Mouse (Mus musculus) kidney, postnatal 0 days (tissue): ENCODE results near the gene Usp4. TPM values are rescaled to one million over a fixed set of nuclear protein-coding genes. Genes with fewer than 3 reads are reported as not detected.

Source experiments
- ATAC-seq: fragments of 200-750 bp; cut with Nextera tagmentation; replicated peaks from 2 replicates; pipeline ENCODE4 v1.8.0; 2017; ENCODE audit warnings: low read depth, moderate number of reproducible peaks, moderate TSS enrichment, moderate library complexity; ENCODE audit not compliant: low FRiP score
- DNase-seq: peaks from one replicate; pipeline ENCODE4 v3.0.0-alpha.2; 2016; ENCODE audit warnings: low spot score
- H3K27ac ChIP-seq: fragments of 300-500 bp; sonication (generic); 2 replicates; pipeline ENCODE4 v1.5.1; 2014; ENCODE audit warnings: mild to moderate bottlenecking
- H3K27me3 ChIP-seq: fragments of 300-500 bp; sonication (generic); 2 replicates; pipeline ENCODE4 v1.6.1; 2014; ENCODE audit warnings: low read length, mixed read lengths; ENCODE audit not compliant: insufficient read depth
- H3K36me3 ChIP-seq: fragments of 300-500 bp; sonication (generic); 2 replicates; pipeline ENCODE4 v1.6.1; 2014; ENCODE audit warnings: low read length, mixed read lengths; ENCODE audit not compliant: insufficient read depth
- H3K4me1 ChIP-seq: fragments of 300-500 bp; sonication (generic); replicated peaks from 2 replicates; pipeline ENCODE4 v1.6.1; 2014; ENCODE audit warnings: antibody characterized with exemption, low read length, mixed read lengths; ENCODE audit not compliant: insufficient read depth
- H3K4me2 ChIP-seq: fragments of 300-500 bp; sonication (generic); 2 replicates; pipeline ENCODE4 v1.6.1; 2014; ENCODE audit warnings: mild to moderate bottlenecking, low read length, moderate library complexity, mixed read lengths
- H3K4me3 ChIP-seq: fragments of 300-500 bp; sonication (generic); replicated peaks from 2 replicates; pipeline ENCODE4 v1.5.1; 2014; ENCODE audit warnings: low read depth, low read length
- H3K9ac ChIP-seq: fragments of 300-500 bp; sonication (generic); 2 replicates; pipeline ENCODE4 v1.6.1; 2014; ENCODE audit warnings: low read depth, low read length
- H3K9me3 ChIP-seq: fragments of 300-500 bp; sonication (generic); replicated peaks from 2 replicates; pipeline ENCODE4 v1.6.1; 2016; ENCODE audit warnings: low read length, inconsistent platforms, mixed read lengths
- CTCF ChIP-seq: IDR thresholded peaks from 2 replicates; pipeline ENCODE4 v1.5.1; 2016; ENCODE audit warnings: antibody characterized with exemption, low read depth, mild to moderate bottlenecking, moderate library complexity
- WGBS: fragments of 180-500 bp; shearing (Covaris S2); extraction: QIAGEN DNeasy Blood & Tissue Kit; methylation state at CpG from one replicate; pipeline ENCODE4 v1.1.7; 2014; 5-methylcytosine and 5-hydroxymethylcytosine counted together
- polyA plus RNA-seq: library from polyadenylated mRNA; unstranded; fragments of >200 nt; fragmentation: Nextera tagmentation; extraction: Ambion mirVana; gene quantifications from 2 replicates; pipeline ENCODE4 v1.2.1, GENCODE M21; 2015

Gene Usp4
- polyA plus RNA-seq, 1 experiment from 2014 or later: 64.0 TPM

DNA sequence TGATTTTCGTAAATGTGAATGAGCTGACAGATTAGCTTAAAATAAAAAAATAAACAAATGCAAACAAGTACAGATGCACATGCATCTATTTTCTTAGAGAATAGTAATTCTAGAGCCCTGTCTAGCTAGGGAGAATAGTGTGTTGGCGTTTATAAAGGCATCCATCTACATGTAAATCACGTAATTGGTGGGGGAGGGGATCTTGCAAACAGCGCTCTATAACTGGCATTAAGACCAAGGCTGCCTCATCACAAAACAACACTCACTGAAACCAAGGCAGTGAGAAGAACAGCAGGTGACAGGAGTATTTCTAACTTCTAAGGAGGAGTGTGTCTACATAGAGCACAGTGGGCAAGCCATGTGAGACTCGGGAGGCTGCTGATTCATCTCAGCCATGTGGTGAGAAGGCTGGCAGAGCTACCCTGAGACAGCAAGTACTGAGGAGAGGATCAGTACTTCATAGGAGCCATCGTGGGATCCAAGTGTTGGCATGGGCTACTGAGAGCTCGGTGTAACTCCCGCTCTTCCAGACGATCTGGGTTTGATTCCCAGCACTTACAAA is 63.8 kb downstream of the Usp4 start:
- no peaks in the 10 kb centered on the region for H3K4me1 ChIP-seq
- no peaks in the 10 kb centered on the region for H3K36me3 ChIP-seq
- H3K4me2 ChIP-seq: no peak overlapping the region
- no peak overlapping the region for H3K9ac ChIP-seq
- DNase-seq: no peak
- ATAC-seq: no peak
- TF ChIP-seq CTCF: no peak
- WGBS: 77% methylated on average over 9 of the region's 9 CpGs
- H3K27ac ChIP-seq: no peak overlapping the region
- no peaks in the 10 kb centered on the region for H3K9me3 ChIP-seq
- no peak overlapping the region for H3K4me3 ChIP-seq
- no peaks in the 10 kb centered on the region for H3K27me3 ChIP-seq

DNA sequence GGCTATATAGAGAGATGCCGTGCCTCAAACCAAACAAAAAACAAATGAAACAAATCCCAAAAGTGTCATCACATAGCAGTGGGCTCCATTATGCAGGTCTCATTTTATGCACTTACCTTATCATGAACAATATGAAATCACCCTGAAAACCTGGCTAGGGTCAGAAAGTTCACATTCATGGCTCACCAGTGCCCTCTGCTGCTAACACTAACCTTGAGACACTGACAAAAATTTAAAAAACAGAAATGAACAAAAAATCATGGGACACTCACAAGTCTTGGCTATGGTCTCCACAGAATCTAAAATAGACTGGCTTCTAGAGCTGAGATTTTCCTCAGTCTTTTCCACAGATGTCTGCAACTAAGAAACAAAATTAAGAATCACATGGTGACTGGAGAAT is 64.6 kb downstream of the Usp4 start:
- DNase-seq (no peak), ATAC-seq (no peak)
- H3K27me3 ChIP-seq: no peaks in the 10 kb centered on the region
- no peak overlapping the region for H3K27ac ChIP-seq
- H3K4me1 ChIP-seq: no peaks in the 10 kb centered on the region
- TF ChIP-seq CTCF: peak; percentile 53
- H3K9me3 ChIP-seq: no peaks in the 10 kb centered on the region
- WGBS: 72% methylated on average over 1 of the region's 1 CpGs
- no peak overlapping the region for H3K9ac ChIP-seq
- H3K4me2 ChIP-seq: no peak overlapping the region
- no peaks in the 10 kb centered on the region for H3K36me3 ChIP-seq
- H3K4me3 ChIP-seq: no peak overlapping the region

DNA sequence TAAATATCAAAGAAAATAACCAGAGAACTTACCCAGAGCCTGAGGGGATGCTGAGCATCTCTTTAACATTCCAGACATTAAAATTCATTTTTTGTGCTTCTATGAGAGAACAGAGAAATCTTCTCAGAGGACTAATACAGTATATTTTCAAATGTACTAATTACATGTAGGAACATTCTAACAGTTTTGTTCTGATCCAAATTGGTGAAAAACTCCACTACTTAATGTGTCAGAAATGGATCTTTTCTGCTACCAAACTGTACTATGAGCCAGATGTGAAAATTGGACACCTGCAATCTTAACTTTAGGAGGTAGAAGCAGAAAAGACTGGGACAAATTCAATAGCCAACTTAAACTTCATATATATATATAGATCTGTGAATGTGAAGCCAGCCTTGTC is 80.7 kb downstream of the Usp4 start, which contains the start of gene Ccdc36:
Gene Ccdc36 (minus strand): TSS at position 101 of the 400 bp plus-strand sequence.
- no peaks in the 10 kb centered on the region for H3K36me3 ChIP-seq
- no peak for TF ChIP-seq CTCF
- H3K9me3 ChIP-seq: no peaks in the 10 kb centered on the region
- DNase-seq (no peak), ATAC-seq (no peak)
- no peak within 1 kb of the TSS for H3K27ac ChIP-seq
- no peak within 1 kb of the TSS for H3K4me3 ChIP-seq
- H3K4me1 ChIP-seq: no peaks in the 10 kb centered on the region
- H3K9ac ChIP-seq: no peak within 1 kb of the TSS
- no peaks in the 10 kb centered on the region for H3K27me3 ChIP-seq
- no peak within 1 kb of the TSS for H3K4me2 ChIP-seq

DNA sequence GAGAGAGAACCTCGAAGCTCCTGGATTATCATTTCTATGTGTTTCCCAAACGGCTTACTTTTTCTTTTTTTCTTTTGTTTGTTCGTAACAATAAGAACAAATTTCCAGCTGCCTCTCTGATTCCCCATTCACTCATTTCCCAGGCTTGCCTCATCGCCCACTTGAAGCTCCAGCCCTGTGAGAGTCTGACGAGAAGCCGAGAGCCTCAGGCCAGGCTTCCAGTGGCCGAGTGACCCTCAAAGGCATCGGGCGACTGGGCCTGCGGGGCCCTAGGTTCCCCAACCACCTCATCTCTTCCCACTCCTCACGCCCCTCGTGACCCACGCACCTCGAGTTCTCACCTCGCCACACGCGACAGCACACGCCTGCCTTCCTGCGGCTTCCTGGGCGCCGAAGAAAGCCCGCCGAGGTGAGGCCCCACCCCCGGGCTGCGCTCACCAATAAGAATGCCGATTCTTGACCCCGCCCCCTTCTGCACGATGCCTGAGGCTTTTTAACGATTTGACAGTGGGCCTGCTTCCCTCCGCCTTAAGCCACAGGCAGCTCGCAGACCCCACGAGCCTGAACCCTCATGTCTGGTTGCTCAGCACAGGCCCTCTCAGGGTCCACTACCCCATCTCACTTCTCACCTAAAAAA is 83.9 kb downstream of the Usp4 start:
- Histone ChIP-seq H3K9me3 (no peaks in the 10 kb centered on the region), H3K4me3 (peak overlapping the region; percentile 26), H3K27me3 (no peaks in the 10 kb centered on the region), H3K36me3 (no peaks in the 10 kb centered on the region), H3K4me2 (peak overlapping the region; percentile 53), H3K4me1 (no peaks in the 10 kb centered on the region), H3K27ac (no peak overlapping the region), H3K9ac (0 out of 2 replicates have a peak overlapping the region, but pooled peaks have one; percentile 1)
- no peak for TF ChIP-seq CTCF
- 52% methylated on average over 32 of the region's 32 CpGs for WGBS
- ATAC-seq (peak; percentile 63; the same call in 1 of the 2 replicates), DNase-seq (peak; percentile 73)

DNA sequence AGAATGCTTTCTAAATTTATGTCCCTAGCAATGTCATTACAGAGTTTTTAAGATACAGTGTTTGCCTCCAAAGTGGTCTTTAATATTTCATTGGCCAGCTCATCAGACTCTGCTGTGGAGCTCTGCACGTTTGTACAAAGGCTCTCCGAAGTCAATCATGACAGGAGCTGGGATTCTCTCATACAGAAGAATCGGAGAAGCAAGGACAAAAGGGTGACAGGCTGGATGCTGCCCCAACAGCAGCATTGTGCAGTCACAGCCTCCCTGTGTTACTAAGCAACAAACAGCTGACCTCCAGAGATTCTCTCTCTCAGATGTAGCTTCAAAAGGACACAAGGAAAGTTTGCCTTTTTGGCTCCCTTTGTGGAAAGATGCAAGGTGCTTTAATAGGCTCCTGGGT is 88.5 kb downstream of the Usp4 start, which contains the start of gene BC048562:
Gene BC048562 (plus strand): TSS at position 301 of the 400 bp plus-strand sequence.
- DNase-seq (no peak), ATAC-seq (no peak)
- no peaks in the 10 kb centered on the region for H3K4me1 ChIP-seq
- no peaks in the 10 kb centered on the region for H3K9me3 ChIP-seq
- no peak for TF ChIP-seq CTCF
- no peaks in the 10 kb centered on the region for H3K27me3 ChIP-seq
- no peak within 1 kb of the TSS for H3K9ac ChIP-seq
- H3K4me3 ChIP-seq: no peak within 1 kb of the TSS
- H3K4me2 ChIP-seq: no peak within 1 kb of the TSS
- H3K36me3 ChIP-seq: no peaks in the 10 kb centered on the region
- H3K27ac ChIP-seq: no peak within 1 kb of the TSS
- 74% methylated on average over 3 of the region's 3 CpGs for WGBS

DNA sequence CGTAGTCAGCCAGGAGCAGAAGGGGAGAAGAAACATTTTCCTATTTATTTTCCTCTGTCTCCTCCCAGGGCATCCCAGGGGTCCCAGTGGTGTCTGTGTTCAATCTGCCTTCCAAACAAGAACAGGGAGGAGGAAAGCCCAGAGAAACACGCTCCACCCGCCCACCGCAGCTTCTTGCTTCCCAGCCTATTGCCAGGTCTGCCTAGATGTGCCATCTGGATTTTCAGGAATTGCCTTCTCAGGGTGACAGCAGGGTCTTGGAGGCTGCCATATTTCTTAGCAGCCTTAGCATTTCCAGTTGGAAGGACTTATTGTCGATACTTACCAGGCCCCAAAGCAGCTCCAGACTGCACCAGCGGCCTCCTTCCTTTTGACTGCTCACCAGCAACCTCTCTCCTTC is 91.5 kb downstream of the Usp4 start:
- WGBS: 81% methylated on average over 6 of the region's 6 CpGs
- DNase-seq (no peak), ATAC-seq (no peak)
- TF ChIP-seq CTCF: no peak
- Histone ChIP-seq H3K4me1 (no peaks in the 10 kb centered on the region), H3K27ac (no peak overlapping the region), H3K4me3 (no peak overlapping the region), H3K4me2 (no peak overlapping the region), H3K36me3 (no peaks in the 10 kb centered on the region), H3K9ac (no peak overlapping the region), H3K9me3 (no peaks in the 10 kb centered on the region), H3K27me3 (no peaks in the 10 kb centered on the region)
